Mouse (Mus musculus) macrophage (primary cell): ENCODE measurements around the gene Ccdc73. TPM values are rescaled to one million over a fixed set of nuclear protein-coding genes. Genes with fewer than 3 reads are reported as not detected.
"Not testable (repeated sequence)": the region's sequence is repeated elsewhere in the genome, so short reads cannot be mapped to it uniquely, and the experiment has no call there.

Source experiments
- H3K27ac ChIP-seq: fragments of 350-480 bp; formaldehyde crosslinking; 2 replicates; pipeline ENCODE4 v1.9.0; 2021
- H3K36me3 ChIP-seq: fragments of 350-480 bp; formaldehyde crosslinking; 2 replicates; pipeline ENCODE4 v1.9.0; 2021; ENCODE audit errors: inconsistent target
- H3K4me3 ChIP-seq: fragments of 350-480 bp; formaldehyde crosslinking; 2 replicates; pipeline ENCODE4 v1.9.0; 2021; ENCODE audit errors: inconsistent target
- H3K79me2 ChIP-seq: fragments of 350-480 bp; formaldehyde crosslinking; 2 replicates; pipeline ENCODE4 v1.9.0; 2021; ENCODE audit errors: inconsistent target
- WGBS: methylation state at CpG from one replicate; pipeline ENCODE4 v1.1.7; 2026; ENCODE audit warnings: inconsistent platforms; ENCODE audit not compliant: missing documents; 5-methylcytosine and 5-hydroxymethylcytosine counted together
- polyA plus RNA-seq: library from polyadenylated mRNA; stranded (reverse); fragments of 250-400 nt; gene quantifications from 3 replicates; pipeline ENCODE4 v1.2.4, GENCODE M21; 2018; ENCODE audit warnings: inconsistent platforms
- total RNA-seq, 78 experiments: library from RNA; depleted of rRNA; stranded (reverse); fragments of 250-400 nt; gene quantifications; 1 replicate in 9 of 78; 2 replicates in 24 of 78; 3 replicates in 43 of 78; 4 replicates in 2 of 78; pipeline ENCODE4 v1.2.4; 2018; ENCODE audit warnings: inconsistent platforms in 56 of 78

Ccdc73 gene
- 10 to 100 TPM in 3 of 26 experiments, 1 to 10 TPM in 8, not detected in 15; 5.3 to 18.3 (median 8.9) TPM for total RNA-seq (2018; cell fraction: chromatin; rRNA removed)
- 10 to 100 TPM in 7 of 26 experiments, 1 to 10 TPM in 19; 4.5 to 13.1 (median 8.0) TPM for total RNA-seq (2018; cell fraction: cytosol; rRNA removed)
- total RNA-seq (2018; cell fraction: nucleus; rRNA removed) = 10 to 100 TPM in 7 of 26 experiments, 1 to 10 TPM in 9, not detected in 10; 4.5 to 45.8 (median 8.9) TPM
- 2.7 to 9.5 TPM (median 3.4 TPM) in 3 replicates for polyA plus RNA-seq

- no peak within 1 kb of the TSS for H3K27ac ChIP-seq
- H3K79me2 ChIP-seq = no peaks in the 10 kb centered on the region
- H3K4me3 ChIP-seq = no peak within 1 kb of the TSS
- WGBS = 92% methylated on average over 13 of the region's 13 CpGs
- H3K36me3 ChIP-seq = no peaks in the 10 kb centered on the region
Observed at GRCm38 (mm10) chr2:104867282-104867855, at the start of gene Ccdc73. Gene Ccdc73, plus strand, starts transcription at chr2:104867805.

- 94% methylated on average over 3 of the region's 3 CpGs for WGBS
- H3K4me3 ChIP-seq, H3K79me2 ChIP-seq, H3K36me3 ChIP-seq, H3K27ac ChIP-seq: not testable (repeated sequence)
Observed at GRCm38 (mm10) chr2:104818763-104819162, 48.8 kb upstream of the Ccdc73 start.

GRCm38 (mm10) chr2:104826191-104826590 lies 41.4 kb upstream of the Ccdc73 start:
- Histone ChIP-seq H3K27ac (no peak overlapping the region), H3K79me2 (no peaks in the 10 kb centered on the region), H3K4me3 (no peak overlapping the region), H3K36me3 (no peaks in the 10 kb centered on the region)
- 100% methylated on average over 2 of the region's 4 CpGs for WGBS

GRCm38 (mm10) chr2:104832486-104832885 lies 35.1 kb upstream of the Ccdc73 start:
- 89% methylated on average over 2 of the region's 2 CpGs for WGBS
- Histone ChIP-seq H3K4me3 (no peak overlapping the region), H3K79me2 (no peaks in the 10 kb centered on the region), H3K36me3 (no peaks in the 10 kb centered on the region), H3K27ac (no peak overlapping the region)

- Histone ChIP-seq H3K36me3 (no peaks in the 10 kb centered on the region), H3K27ac (no peak overlapping the region), H3K79me2 (no peaks in the 10 kb centered on the region), H3K4me3 (no peak overlapping the region)
Observed at GRCm38 (mm10) chr2:104840974-104841373, 26.6 kb upstream of the Ccdc73 start.

- Histone ChIP-seq H3K36me3 (no peaks in the 10 kb centered on the region), H3K79me2 (no peaks in the 10 kb centered on the region), H3K27ac (no peak overlapping the region), H3K4me3 (no peak overlapping the region)
- WGBS = 83% methylated on average over 7 of the region's 7 CpGs
Observed at GRCm38 (mm10) chr2:104841736-104842135, 25.9 kb upstream of the Ccdc73 start.

- no peaks in the 10 kb centered on the region for H3K79me2 ChIP-seq
- no peak overlapping the region for H3K27ac ChIP-seq
- no peaks in the 10 kb centered on the region for H3K36me3 ChIP-seq
- H3K4me3 ChIP-seq = no peak overlapping the region
Observed at GRCm38 (mm10) chr2:104842559-104842958, 25.0 kb upstream of the Ccdc73 start.

GRCm38 (mm10) chr2:104846638-104847414 lies 20.8 kb upstream of the Ccdc73 start:
- H3K4me3 ChIP-seq = no peak overlapping the region
- WGBS = 46% methylated on average over 4 of the region's 4 CpGs
- H3K79me2 ChIP-seq = no peaks in the 10 kb centered on the region
- H3K36me3 ChIP-seq = no peaks in the 10 kb centered on the region
- no peak overlapping the region for H3K27ac ChIP-seq

GRCm38 (mm10) chr2:104847645-104848044 lies 20.0 kb upstream of the Ccdc73 start:
- H3K4me3 ChIP-seq = no peak overlapping the region

GRCm38 (mm10) chr2:104848235-104849161 lies 19.1 kb upstream of the Ccdc73 start:
- Histone ChIP-seq H3K36me3 (no peaks in the 10 kb centered on the region), H3K79me2 (no peaks in the 10 kb centered on the region), H3K27ac (peak overlapping the region; percentile 27; the same call in 1 of the 2 replicates), H3K4me3 (peak overlapping the region; percentile 45)
- WGBS = 6% methylated on average over 16 of the region's 16 CpGs

More at GRCm38 (mm10) chr2:104847645-104848044, 20.0 kb upstream of the Ccdc73 start:
- H3K36me3 ChIP-seq = no peaks in the 10 kb centered on the region
- no peaks in the 10 kb centered on the region for H3K79me2 ChIP-seq
- WGBS = 47% methylated on average over 2 of the region's 2 CpGs
- 0 out of 2 replicates have a peak overlapping the region, but pooled peaks have one; percentile 27 for H3K27ac ChIP-seq

GRCm38 (mm10) chr2:104849276-104849990 lies 18.2 kb upstream of the Ccdc73 start, which contains the start of gene Prrg4:
Gene Prrg4, minus strand, starts transcription at chr2:104849876.
- Histone ChIP-seq H3K27ac (peak within 1 kb of the TSS; percentile 27; the same call in 1 of the 2 replicates), H3K36me3 (no peaks in the 10 kb centered on the region), H3K79me2 (no peaks in the 10 kb centered on the region), H3K4me3 (peak within 1 kb of the TSS; percentile 45)
- WGBS = under 1% methylated on average over 62 of the region's 62 CpGs

GRCm38 (mm10) chr2:104849991-104850359 lies 17.6 kb upstream of the Ccdc73 start:
- WGBS = 36% methylated on average over 3 of the region's 3 CpGs
- peak overlapping the region; percentile 45 for H3K4me3 ChIP-seq
- H3K36me3 ChIP-seq = no peaks in the 10 kb centered on the region
- H3K27ac ChIP-seq = no peak overlapping the region
- H3K79me2 ChIP-seq = no peaks in the 10 kb centered on the region

- no peak overlapping the region for H3K27ac ChIP-seq
Observed at GRCm38 (mm10) chr2:104851686-104852085, 15.9 kb upstream of the Ccdc73 start.

GRCm38 (mm10) chr2:104852546-104852945 lies 15.1 kb upstream of the Ccdc73 start:
- WGBS = 94% methylated on average over 7 of the region's 7 CpGs
- Histone ChIP-seq H3K4me3 (no peak overlapping the region), H3K79me2 (no peaks in the 10 kb centered on the region), H3K27ac (no peak overlapping the region), H3K36me3 (no peaks in the 10 kb centered on the region)

More at GRCm38 (mm10) chr2:104851686-104852085, 15.9 kb upstream of the Ccdc73 start:
- WGBS = 69% methylated on average over 5 of the region's 5 CpGs
- Histone ChIP-seq H3K36me3 (no peaks in the 10 kb centered on the region), H3K4me3 (no peak overlapping the region), H3K79me2 (no peaks in the 10 kb centered on the region)
